Mouse (Mus musculus): ENCODE results near the gene Hspb1. TPM values are rescaled to one million over a fixed set of nuclear protein-coding genes. Genes with fewer than 3 reads are reported as not detected.

Gene Hspb1
- polyA plus RNA-seq, 1 experiment from 2014 or later: 20.3 TPM

GRCm38 (mm10) chr5:135905320-135906225 is 17.9 kb downstream of the Hspb1 start:
- no peak overlapping the region for H3K9ac ChIP-seq (replicated peaks)
- no peak overlapping the region for H3K4me3 ChIP-seq
- H3K4me1 ChIP-seq: peaks cover 31% of the 10 kb centered on the region
- H3K36me3 ChIP-seq: peaks cover 42% of the 10 kb centered on the region
- H3K27ac ChIP-seq (replicated peaks): no peak overlapping the region; the same call in 1 of the 2 replicates
- no peaks in the 10 kb centered on the region for H3K27me3 ChIP-seq
- no peak overlapping the region for H3K4me2 ChIP-seq (replicated peaks)
- ATAC-seq (ENCODE audit: low FRiP score, low read depth): no peak
- 59% methylated on average over 8 of the region's 8 CpGs for WGBS
- no peaks in the 10 kb centered on the region for H3K9me3 ChIP-seq

DNA sequence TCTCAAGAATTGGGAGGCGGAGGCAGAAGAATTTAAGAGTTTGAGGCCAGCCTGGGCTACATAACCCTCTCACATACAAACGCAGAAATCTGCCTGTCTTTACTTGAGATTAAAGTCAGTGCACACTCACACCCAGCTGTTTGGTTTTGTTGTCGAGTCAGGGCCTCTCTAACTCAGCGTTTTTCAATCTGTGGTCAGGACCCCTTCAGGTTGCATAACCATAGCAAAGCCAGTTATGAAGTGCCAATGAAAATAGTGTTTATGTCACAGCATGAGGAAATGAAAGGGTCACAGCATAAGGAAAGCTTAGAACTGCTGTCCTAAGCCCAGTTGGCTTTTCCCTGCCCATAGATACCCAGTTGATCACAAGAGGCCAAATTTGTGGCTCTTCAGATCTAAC is 19.1 kb downstream of the Hspb1 start:
- Histone ChIP-seq H3K27me3 (no peaks in the 10 kb centered on the region), H3K4me1 (peaks cover 31% of the 10 kb centered on the region), H3K4me2 (replicated peaks) (no peak overlapping the region), H3K9me3 (no peaks in the 10 kb centered on the region), H3K4me3 (no peak overlapping the region), H3K9ac (replicated peaks) (no peak overlapping the region), H3K27ac (replicated peaks) (no peak overlapping the region), H3K36me3 (peaks cover 54% of the 10 kb centered on the region)
- no peak for ATAC-seq (ENCODE audit: low FRiP score, low read depth)
- WGBS: 89% methylated on average over 4 of the region's 4 CpGs

DNA sequence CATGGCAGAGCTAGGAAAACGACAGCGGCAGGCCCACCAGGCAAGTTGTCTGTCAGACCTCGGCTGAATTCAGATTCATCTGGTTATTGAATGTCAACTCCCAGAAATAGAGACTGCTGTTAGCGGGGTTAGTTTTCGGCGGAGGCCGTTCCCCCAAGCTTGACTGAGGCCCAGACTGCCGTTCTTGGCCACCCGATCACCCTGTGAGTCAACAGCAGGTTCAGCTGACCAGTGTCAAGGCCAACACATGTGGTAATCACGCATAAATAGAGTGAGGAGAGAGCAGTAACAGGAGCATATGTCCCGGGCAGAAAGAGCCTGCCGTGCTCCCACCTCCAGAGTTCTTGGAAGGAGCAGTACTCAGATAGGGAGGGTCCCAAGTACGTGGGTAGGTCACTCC is 19.5 kb downstream of the Hspb1 start:
- Histone ChIP-seq H3K9ac (replicated peaks) (no peak overlapping the region), H3K4me3 (no peak overlapping the region), H3K9me3 (no peaks in the 10 kb centered on the region), H3K4me1 (peaks cover 31% of the 10 kb centered on the region), H3K36me3 (peaks cover 58% of the 10 kb centered on the region), H3K4me2 (replicated peaks) (no peak overlapping the region), H3K27me3 (no peaks in the 10 kb centered on the region), H3K27ac (replicated peaks) (no peak overlapping the region)
- 87% methylated on average over 13 of the region's 13 CpGs for WGBS
- ATAC-seq (ENCODE audit: low FRiP score, low read depth): no peak

- Histone ChIP-seq H3K4me2 (replicated peaks) (no peak overlapping the region), H3K36me3 (peaks cover 65% of the 10 kb centered on the region), H3K9ac (replicated peaks) (no peak overlapping the region), H3K9me3 (no peaks in the 10 kb centered on the region), H3K4me1 (peaks cover 27% of the 10 kb centered on the region), H3K27me3 (no peaks in the 10 kb centered on the region), H3K4me3 (no peak overlapping the region), H3K27ac (replicated peaks) (no peak overlapping the region)
- ATAC-seq (ENCODE audit: low FRiP score, low read depth): no peak
- 84% methylated on average over 12 of the region's 12 CpGs for WGBS
Observed at GRCm38 (mm10) chr5:135908185-135908584, 20.5 kb downstream of the Hspb1 start.

- H3K27me3 ChIP-seq: no peaks in the 10 kb centered on the region
- no peak overlapping the region for H3K27ac ChIP-seq (replicated peaks)
- H3K4me1 ChIP-seq: peaks cover 22% of the 10 kb centered on the region
- no peak overlapping the region for H3K9ac ChIP-seq (replicated peaks)
- ATAC-seq (ENCODE audit: low FRiP score, low read depth): no peak
- H3K36me3 ChIP-seq: peaks cover 66% of the 10 kb centered on the region
- H3K4me2 ChIP-seq (replicated peaks): no peak overlapping the region
- no peaks in the 10 kb centered on the region for H3K9me3 ChIP-seq
- WGBS: 95% methylated on average over 16 of the region's 16 CpGs
- H3K4me3 ChIP-seq: no peak overlapping the region
Observed at GRCm38 (mm10) chr5:135908989-135909388, 21.3 kb downstream of the Hspb1 start.

GRCm38 (mm10) chr5:135909646-135910045 is 21.9 kb downstream of the Hspb1 start:
- 90% methylated on average over 10 of the region's 10 CpGs for WGBS
- no peak for ATAC-seq (ENCODE audit: low FRiP score, low read depth)
- Histone ChIP-seq H3K4me1 (peaks cover 18% of the 10 kb centered on the region), H3K27me3 (no peaks in the 10 kb centered on the region), H3K36me3 (peaks cover 73% of the 10 kb centered on the region), H3K27ac (replicated peaks) (no peak overlapping the region), H3K4me2 (replicated peaks) (no peak overlapping the region), H3K4me3 (no peak overlapping the region), H3K9ac (replicated peaks) (no peak overlapping the region), H3K9me3 (no peaks in the 10 kb centered on the region)

- H3K27me3 ChIP-seq: no peaks in the 10 kb centered on the region
- 96% methylated on average over 25 of the region's 25 CpGs for WGBS
- H3K4me1 ChIP-seq: peaks cover 12% of the 10 kb centered on the region
- no peak overlapping the region for H3K4me2 ChIP-seq (replicated peaks)
- H3K36me3 ChIP-seq: peaks cover 77% of the 10 kb centered on the region
- H3K27ac ChIP-seq (replicated peaks): no peak overlapping the region
- no peak overlapping the region for H3K4me3 ChIP-seq
- no peak for ATAC-seq (ENCODE audit: low FRiP score, low read depth)
- H3K9ac ChIP-seq (replicated peaks): no peak overlapping the region
- H3K9me3 ChIP-seq: no peaks in the 10 kb centered on the region
Observed at GRCm38 (mm10) chr5:135910813-135911212, 23.1 kb downstream of the Hspb1 start.

- no peak overlapping the region for H3K4me3 ChIP-seq
- H3K27me3 ChIP-seq: no peaks in the 10 kb centered on the region
- H3K4me2 ChIP-seq (replicated peaks): no peak overlapping the region
- H3K4me1 ChIP-seq: peaks cover 11% of the 10 kb centered on the region
- H3K9ac ChIP-seq (replicated peaks): no peak overlapping the region
- no peak for ATAC-seq (ENCODE audit: low FRiP score, low read depth)
- no peaks in the 10 kb centered on the region for H3K9me3 ChIP-seq
- no peak overlapping the region for H3K27ac ChIP-seq (replicated peaks)
- 91% methylated on average over 11 of the region's 11 CpGs for whole genome bisulfite sequencing
- peaks cover 79% of the 10 kb centered on the region for H3K36me3 ChIP-seq
Observed at GRCm38 (mm10) chr5:135911633-135912220, 24.0 kb downstream of the Hspb1 start.

DNA sequence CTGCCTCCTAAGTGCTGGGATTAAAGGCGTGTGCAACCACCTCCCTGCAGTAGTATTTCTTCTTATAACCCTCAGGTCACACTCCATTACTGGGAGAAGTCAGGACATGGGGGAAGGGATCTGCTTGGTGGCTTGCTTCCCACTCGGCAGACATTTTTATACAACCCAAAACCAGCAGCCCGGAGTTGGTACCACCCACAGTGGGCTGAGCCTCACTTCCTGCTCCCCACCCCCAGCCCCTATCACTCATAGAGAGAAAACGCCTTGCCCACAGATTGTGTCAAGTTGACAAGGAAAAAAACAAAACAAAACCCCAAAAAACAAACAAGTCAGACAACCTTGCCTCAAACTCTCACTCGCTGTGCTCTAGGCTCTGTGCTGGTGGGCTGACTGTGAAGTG is 25.5 kb downstream of the Hspb1 start:
- Histone ChIP-seq H3K4me1 (peaks cover 3% of the 10 kb centered on the region), H3K9me3 (no peaks in the 10 kb centered on the region), H3K36me3 (peaks cover 72% of the 10 kb centered on the region), H3K4me3 (no peak overlapping the region), H3K9ac (replicated peaks) (no peak overlapping the region), H3K4me2 (replicated peaks) (no peak overlapping the region), H3K27me3 (no peaks in the 10 kb centered on the region), H3K27ac (replicated peaks) (no peak overlapping the region)
- ATAC-seq (ENCODE audit: low FRiP score, low read depth): no peak
- WGBS: 88% methylated on average over 5 of the region's 5 CpGs

DNA sequence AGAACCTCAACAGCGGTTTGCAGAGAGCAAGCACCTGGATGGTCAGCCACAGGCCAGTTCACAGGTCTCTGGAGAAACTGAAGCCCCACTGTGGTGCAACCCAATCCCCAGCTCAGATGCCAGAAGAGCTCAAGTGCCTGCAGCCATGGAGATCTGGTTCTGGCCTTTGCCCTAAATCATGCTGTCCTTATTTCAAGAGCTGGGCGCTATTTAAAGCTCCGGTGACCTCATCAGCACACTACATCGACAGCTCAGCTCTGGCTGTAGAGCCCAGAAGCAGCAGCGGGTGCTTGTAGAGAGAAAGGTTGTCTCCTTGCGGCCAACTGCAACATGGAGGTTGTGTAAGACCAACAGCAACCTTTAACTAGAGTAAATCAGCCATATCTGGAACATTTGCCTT is 26.4 kb downstream of the Hspb1 start:
- no peak overlapping the region for H3K9ac ChIP-seq (replicated peaks)
- H3K36me3 ChIP-seq: peaks cover 72% of the 10 kb centered on the region
- no peaks in the 10 kb centered on the region for H3K4me1 ChIP-seq
- no peaks in the 10 kb centered on the region for H3K27me3 ChIP-seq
- no peak overlapping the region for H3K27ac ChIP-seq (replicated peaks)
- WGBS: 94% methylated on average over 6 of the region's 6 CpGs
- no peak overlapping the region for H3K4me2 ChIP-seq (replicated peaks)
- H3K4me3 ChIP-seq: no peak overlapping the region
- no peaks in the 10 kb centered on the region for H3K9me3 ChIP-seq
- no peak for ATAC-seq (ENCODE audit: low FRiP score, low read depth)

GRCm38 (mm10) chr5:135916051-135916565 is 28.4 kb downstream of the Hspb1 start:
- Histone ChIP-seq H3K4me1 (no peaks in the 10 kb centered on the region), H3K9me3 (no peaks in the 10 kb centered on the region), H3K36me3 (peaks cover 70% of the 10 kb centered on the region), H3K4me3 (no peak overlapping the region), H3K27ac (replicated peaks) (no peak overlapping the region), H3K27me3 (no peaks in the 10 kb centered on the region), H3K4me2 (replicated peaks) (no peak overlapping the region), H3K9ac (replicated peaks) (no peak overlapping the region)
- no peak for ATAC-seq (ENCODE audit: low FRiP score, low read depth)
- WGBS: 93% methylated on average over 6 of the region's 6 CpGs

- no peak overlapping the region for H3K4me2 ChIP-seq (replicated peaks)
- WGBS: 96% methylated on average over 3 of the region's 3 CpGs
- H3K4me1 ChIP-seq: no peaks in the 10 kb centered on the region
- H3K36me3 ChIP-seq: peaks cover 70% of the 10 kb centered on the region
- H3K4me3 ChIP-seq: no peak overlapping the region
- no peak overlapping the region for H3K27ac ChIP-seq (replicated peaks)
- no peaks in the 10 kb centered on the region for H3K9me3 ChIP-seq
- H3K27me3 ChIP-seq: no peaks in the 10 kb centered on the region
- no peak for ATAC-seq (ENCODE audit: low FRiP score, low read depth)
- H3K9ac ChIP-seq (replicated peaks): no peak overlapping the region
Observed at GRCm38 (mm10) chr5:135916601-135917000, 28.9 kb downstream of the Hspb1 start.
